Mouse (Mus musculus): Measurements from ENCODE around the gene Arhgdib.

DNA sequence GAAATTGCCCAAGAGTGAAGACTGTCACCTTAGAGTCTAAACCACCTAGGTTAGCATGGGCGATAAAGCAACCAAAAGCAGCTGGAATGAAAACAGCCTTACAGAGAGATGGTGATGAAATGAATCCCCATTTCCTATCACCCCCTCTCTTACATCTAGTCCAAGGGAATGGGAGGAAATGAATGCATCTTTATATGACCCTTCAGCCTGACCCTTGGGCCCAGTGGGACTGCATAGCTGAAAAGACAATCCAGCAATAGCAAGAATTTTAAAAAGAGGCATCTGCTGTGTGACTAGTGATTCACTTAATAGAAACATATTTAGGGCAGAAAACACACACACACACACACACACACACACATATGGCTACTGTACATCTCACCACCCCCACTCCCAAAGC is 14.1 kb downstream of the Arhgdib start:
- TF ChIP-seq ZC3H11A (IDR thresholded peaks at IDR 0.05; ENCODE audit: borderline replicate concordance, low read depth, low read length) (no peak), MAFK (IDR thresholded peaks at IDR 0.05; ENCODE audit: insufficient read depth, low read depth, low read length) (no peak), HCFC1 (IDR thresholded peaks at IDR 0.05; ENCODE audit: borderline replicate concordance, insufficient read depth, low read length) (no peak), CHD2 (IDR thresholded peaks at IDR 0.05; ENCODE audit: low read depth, low read length) (no peak), ZNF384 (IDR thresholded peaks at IDR 0.05; ENCODE audit: low read depth, low read length) (no peak)

Measured in ES-E14 (cell line).